Mouse (Mus musculus) mature B cell (primary cell): Measurements from ENCODE around the gene Tagln.

Experiments used
- in situ Hi-C: fragments of 300-500 bp; cut with MboI; formaldehyde crosslinking; loops from 2 replicates; pipeline ENCODE4 v1.14.3; 2019

Gene Tagln

GRCm38 (mm10) chr9:45907078-45907428 is 28.8 kb downstream of the Tagln start:
- in situ Hi-C loops: no loop called here

GRCm38 (mm10) chr9:45906355-45907077 is 29.3 kb downstream of the Tagln start, which contains the start of the genes Pcsk7 and Rnf214:
Pcsk7 (plus strand) TSS chr9:45906497.
Rnf214 (minus strand) TSS chr9:45906911.
- in situ Hi-C loops: no loop called here

- in situ Hi-C loops: no loop called here
Measured at GRCm38 (mm10) chr9:45905811-45906237, 30.0 kb downstream of the Tagln start.

- in situ Hi-C loops: no loop called here
Measured at GRCm38 (mm10) chr9:45905196-45905595, 30.7 kb downstream of the Tagln start.

GRCm38 (mm10) chr9:45893681-45894080 is 42.2 kb downstream of the Tagln start:
- in situ Hi-C loops: no loop called here
